Mouse (Mus musculus): ENCODE results near the gene Fubp1.

Gene Fubp1

DNA sequence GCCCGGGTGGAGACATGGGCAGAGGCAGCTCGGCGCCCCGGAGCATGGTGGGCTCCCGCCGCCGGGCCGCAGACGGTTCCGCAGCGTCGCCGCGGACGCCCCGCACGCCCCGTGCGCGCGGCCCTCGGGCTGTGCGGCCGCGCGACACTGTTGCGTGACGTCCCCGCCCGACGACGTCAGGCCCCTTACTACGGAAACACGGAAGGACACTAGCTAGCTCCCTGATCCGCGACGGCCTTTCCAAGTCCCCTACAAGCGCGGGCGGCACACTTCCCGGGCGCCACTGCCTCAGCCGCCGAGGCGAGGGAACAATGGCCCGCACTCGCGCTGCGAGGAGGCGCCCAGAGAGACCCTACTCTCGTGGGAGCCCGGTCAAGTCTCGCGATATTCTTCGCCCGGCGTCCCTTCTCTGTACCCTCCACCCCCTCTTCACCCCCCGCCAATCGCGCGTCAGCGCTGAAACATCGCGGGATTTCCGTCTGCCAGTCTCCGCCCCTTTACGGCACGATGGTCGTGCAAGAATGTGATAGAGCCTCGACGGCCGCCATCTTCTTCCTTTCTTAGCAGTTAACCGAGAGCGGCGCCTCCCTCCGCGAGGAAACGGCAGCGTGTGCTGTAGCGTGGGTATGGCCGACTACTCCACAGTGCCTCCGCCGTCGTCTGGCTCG lies at the start of gene Fubp1, which contains the start of gene Dnajb4:
TSS of gene Fubp1 (plus strand) at position 456 of the 668 bp plus-strand sequence.
TSS of gene Dnajb4 (minus strand) at position 336 of the 668 bp plus-strand sequence.
- DNase-seq (ENCODE audit: low spot score): peak; percentile 100

DNA sequence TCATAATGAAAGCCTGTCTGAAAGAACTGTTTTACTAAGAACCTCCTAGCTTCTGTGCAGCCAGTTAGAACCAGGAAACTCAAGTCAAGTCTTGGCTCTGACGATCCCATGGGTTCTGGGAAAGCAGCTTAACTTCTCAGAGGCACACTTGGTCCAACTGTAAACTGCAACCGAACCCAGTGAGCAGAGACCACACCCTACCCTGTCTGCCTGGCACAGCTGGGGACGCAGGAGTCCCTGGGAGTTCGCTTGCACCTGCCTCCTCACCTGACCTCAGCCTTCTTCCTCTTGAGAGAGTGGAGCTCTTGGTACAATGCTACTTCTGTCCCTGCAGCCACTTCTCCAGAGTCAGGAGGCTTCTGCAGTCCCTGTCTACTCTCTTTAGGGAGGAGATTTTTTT lies 49.6 kb upstream of the Fubp1 start:
- no peak for DNase-seq (ENCODE audit: low spot score)

DNA sequence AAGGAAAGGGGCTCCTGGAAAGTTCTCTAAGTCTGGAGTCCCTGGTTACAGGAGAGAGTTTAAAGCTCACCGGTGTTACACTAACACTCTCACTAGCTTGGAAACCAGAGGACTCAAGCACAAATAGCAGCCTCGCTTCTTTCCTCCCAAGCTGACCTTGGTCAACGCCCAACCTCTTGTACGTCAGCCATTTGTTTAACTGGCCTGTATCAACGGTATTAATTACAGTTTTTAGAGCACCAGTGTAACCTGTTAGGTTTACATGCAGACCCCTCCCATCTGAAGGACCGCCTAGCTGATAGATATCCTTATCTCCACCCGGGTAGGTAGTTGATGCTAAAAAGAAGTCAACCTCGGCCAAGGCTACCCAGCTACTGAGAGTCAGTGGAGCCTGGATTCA lies 46.9 kb upstream of the Fubp1 start:
- DNase-seq (ENCODE audit: low spot score): no peak

DNA sequence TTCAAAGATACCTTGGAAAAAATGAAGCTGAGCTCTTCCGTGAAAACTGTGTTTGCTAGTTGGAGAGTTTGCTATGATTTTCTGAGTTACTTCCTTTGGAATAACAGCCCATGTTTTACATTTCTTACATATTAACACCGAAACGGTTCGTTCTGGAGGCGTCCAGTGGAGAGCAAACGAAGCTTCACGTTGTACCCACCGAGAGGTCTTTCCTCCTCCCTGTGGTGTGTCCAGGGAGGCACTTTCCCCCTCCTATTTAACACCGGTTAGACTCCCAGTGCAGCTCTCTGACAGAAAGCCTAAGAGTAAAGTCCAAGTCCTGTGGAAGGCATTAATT lies 45.2 kb upstream of the Fubp1 start:
- DNase-seq (ENCODE audit: low spot score): no peak

DNA sequence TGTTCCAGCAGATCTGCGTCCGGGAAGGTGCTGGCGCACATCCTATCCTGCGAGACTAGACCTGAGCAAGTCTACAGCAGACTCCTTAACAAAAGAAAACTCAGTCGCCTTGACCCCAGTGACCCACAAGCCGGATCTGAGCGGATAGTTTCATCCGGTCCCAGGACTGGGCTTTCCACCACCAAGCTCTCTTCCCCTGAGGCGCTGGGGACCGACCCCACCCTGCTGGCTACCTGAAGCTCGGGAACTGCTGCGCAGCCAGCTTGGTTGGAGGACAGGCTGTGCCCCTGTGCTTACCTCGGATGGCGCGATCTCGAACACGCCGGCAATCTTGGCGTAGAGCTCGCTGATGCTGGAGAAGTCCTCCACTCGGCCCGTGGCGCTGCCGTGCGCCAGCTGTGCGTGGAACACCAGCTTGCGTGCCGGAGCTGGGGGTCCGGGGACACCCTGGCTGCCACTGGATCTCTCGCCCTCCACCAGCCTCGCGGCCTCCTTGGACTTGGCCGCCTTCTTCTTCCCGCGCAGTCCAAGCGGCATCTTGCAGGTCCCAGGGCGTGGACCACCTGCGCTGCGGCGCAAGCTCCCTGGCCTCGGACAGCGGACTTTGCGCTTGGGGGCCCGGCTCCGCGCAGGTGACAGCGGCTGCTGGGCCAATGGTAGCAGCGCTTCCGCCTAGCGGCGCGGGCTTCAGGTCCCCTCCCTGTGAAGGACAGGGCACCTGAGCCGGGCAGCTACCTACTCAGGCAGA lies 44.7 kb upstream of the Fubp1 start:
- DNase-seq (ENCODE audit: low spot score): no peak

DNA sequence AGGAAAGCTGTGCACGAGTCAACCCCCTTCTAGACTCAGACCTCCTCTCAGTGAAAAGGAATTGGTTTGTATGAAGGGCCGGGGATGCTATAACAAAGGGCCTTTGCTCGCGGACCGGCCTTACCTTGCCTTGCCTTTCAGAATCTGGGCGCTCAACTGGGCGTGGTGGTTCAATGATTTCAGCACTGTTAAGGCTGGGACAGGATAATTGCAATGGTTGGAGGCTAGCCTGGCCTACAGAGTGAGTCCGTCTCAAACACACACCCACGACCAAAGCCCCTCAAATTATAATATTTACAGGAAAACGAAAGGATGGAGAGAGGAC lies 44.2 kb upstream of the Fubp1 start, which contains the start of gene Gipc2:
TSS of gene Gipc2 (minus strand) at position 132 of the 325 bp plus-strand sequence.
- DNase-seq (ENCODE audit: low spot score): no peak

DNA sequence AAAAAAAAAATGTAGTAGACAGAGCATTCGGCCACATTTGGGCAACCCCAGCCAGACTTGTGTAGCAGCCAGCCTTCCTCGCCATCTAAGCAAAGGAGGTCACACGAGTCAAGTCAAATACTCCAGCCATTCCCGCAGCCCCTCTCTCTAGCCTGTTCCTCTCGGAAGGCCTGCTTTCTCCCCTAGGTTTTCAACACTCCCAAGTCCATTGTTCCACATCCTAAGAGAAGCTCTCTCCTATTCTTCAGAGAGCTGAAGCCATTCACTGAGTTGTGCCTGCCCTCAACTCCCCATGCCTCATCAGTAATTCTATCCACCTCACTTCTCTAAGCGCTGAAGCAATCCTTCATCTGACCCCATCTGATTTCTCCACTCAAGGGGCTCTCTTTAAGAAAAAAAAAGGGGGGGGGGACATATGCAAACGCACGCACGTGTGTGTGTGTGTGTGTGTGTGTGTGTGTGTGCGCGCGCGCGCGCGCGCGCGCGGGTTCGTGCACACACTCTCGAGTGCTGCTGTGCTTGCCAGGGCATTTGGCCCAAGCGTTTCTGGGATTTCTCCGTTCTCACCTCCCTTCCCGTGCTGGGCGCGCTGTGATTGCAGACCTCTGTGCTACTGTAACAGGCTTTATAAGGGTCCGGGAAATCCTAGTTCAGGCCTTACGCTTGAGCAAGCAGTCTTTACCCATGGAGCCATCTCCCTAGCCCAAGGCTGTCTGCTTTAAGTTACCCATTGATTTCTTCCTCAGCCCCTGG lies 43.3 kb upstream of the Fubp1 start:
- DNase-seq (ENCODE audit: low spot score): no peak

DNA sequence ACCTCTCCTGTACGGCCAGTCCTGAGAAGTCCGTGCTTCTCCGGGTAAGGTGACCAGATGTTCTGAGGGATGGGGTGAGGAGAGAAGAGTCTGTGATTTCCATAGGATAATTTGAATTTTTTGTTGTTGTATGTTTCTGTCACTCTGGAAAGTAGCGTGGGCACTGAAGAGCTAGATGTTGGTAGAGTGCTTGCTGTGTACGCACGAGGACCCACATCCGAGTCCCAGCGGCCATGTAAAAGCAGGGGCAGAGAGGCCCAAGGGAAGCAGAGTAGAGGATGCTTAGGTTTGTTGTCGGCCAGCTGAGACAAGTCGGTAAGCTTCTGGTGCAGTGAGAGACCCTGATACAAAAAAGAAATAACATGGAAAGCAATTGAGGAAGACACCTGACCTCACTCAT lies 42.2 kb upstream of the Fubp1 start:
- DNase-seq (ENCODE audit: low spot score): no peak

DNA sequence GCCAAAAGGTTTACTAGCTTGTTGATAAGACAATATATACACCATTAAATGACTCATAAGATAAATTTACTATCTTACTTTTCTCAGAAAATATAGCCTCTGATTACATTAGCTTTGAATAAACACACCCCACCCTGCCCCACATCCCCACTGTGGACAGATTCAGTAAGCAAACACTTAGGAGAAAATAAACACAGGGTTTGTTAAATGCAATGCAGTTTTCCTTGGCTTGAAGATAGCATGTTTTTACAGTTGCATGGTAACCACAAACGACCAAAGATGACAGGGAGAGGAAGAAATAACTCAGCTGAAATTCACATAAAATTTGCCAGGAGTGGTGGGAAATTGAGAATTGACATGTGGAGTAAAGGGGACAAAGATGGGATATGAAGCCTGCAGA lies 39.8 kb upstream of the Fubp1 start:
- no peak for DNase-seq (ENCODE audit: low spot score)

DNA sequence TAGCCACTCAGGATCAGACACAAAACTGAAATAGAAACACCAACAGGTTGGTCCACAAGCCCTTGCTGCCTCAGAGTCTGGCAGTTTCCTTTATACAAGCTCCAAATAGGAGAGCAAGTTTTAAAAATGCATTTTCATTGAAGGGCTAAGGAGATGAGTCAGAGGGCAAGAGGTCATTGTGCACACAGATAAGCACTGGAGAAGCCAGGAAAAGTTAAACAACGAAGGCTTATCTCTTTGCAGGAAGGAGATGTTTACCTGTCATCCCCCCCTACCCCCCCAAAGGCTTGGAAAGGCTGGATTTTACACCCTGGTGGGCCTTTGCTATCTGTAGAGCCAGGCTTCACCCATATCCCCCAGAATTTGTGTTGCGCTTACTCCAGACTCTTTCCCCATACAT lies 39.0 kb upstream of the Fubp1 start:
- DNase-seq (ENCODE audit: low spot score): no peak

DNA sequence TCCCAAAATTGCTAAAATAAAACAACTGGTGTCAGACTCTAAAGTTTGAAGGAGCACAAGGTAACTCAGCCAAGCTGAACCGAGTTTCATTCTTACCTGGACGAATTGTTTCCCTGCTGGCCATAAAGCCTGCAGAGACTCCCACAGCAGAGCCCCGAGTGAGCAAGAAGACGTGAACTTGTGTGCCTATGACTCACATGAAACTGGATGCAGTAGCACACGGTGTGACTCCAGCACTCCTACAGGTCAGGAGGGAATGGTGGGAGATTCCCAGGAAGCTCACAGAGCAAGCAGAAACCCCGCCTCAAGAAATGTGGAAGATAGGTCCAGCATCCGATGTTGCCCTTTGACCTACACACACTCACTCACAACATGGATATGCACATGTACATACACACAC lies 38.4 kb upstream of the Fubp1 start:
- DNase-seq (ENCODE audit: low spot score): no peak

DNA sequence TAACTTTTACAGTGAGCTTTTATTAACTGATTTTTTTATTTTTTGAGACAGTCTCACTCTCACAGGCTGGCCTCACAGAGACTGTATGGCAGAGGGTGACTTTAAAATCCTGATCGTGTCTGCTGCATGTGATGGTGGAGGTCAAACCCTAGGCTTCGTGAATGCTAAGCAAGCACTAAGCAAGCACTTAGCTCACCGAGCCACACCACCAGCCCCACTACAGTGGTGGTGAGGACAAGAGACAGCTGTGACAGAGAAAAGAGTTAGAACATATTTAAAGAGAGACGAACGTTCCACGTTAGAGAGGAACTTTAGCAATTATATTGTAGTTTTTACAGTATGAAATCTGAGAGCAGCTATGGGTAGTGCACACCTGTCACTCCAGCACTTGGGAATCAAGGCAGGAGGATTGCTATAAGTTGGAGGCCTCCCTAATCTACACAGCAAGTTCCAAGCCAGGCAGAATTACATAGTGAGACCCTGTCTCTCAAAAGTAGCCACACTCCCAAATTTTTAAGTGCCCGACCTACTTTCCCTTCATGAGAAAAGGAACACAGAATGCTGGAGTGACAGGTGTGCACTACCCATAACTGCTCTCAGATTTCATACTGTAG lies 37.8 kb upstream of the Fubp1 start:
- no peak for DNase-seq (ENCODE audit: low spot score)

DNA sequence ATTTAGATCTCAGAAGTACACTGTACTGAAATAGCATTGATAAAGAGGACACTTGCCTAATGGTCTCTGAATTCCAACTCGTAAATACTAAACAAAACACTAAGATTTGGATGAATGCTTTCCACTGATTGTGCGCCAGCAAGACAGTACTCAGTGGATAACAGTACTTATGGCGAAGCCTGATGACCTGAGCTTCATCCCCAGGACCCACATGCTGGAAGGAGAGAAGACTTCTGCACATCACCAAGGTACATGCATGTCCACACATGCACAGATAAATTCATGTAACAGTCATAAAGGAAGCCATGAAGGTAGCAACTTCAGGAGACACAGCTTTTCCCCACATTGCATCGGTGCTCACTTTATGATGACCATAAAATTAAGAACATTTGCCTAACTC lies 31.4 kb upstream of the Fubp1 start:
- no peak for DNase-seq (ENCODE audit: low spot score)

DNA sequence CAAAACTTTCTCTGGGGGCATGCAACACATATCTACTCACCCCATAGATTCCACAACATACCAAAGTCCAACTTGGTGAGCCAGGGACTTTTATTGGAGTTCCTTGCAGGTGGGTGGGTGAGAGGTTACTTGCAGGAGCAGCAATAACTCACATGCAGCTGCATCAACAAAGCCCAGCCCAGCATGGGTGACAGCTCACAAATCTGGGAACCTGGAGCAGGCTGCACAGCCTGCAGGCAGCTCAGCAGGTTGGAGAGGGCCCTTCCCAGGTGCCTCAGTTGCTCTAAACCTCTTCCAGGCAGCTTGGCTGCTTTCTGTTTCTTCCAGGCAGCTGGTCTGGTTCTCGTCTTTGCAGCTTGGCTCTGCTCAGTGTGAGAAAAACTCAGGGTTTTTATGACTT lies 30.9 kb upstream of the Fubp1 start:
- no peak for DNase-seq (ENCODE audit: low spot score)

DNA sequence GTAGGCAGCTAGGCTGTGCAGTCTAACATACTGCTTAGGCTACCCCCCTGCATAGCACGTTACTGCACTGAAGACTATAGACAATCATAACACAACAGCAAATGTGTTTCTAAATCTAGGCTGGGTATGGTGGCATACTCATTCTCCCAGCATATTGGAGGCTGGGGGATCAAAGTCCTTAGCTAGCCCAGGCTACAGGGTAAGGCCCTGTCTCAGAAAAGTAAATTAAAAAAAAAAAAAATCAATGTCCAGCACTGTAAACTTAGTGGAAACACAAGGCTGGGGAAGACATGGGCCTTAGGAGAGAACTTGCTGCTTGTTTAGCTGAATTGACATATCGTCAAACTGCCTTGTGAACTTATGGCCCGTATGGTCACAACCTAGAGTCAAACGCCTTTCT lies 29.6 kb upstream of the Fubp1 start:
- DNase-seq (ENCODE audit: low spot score): no peak

DNA sequence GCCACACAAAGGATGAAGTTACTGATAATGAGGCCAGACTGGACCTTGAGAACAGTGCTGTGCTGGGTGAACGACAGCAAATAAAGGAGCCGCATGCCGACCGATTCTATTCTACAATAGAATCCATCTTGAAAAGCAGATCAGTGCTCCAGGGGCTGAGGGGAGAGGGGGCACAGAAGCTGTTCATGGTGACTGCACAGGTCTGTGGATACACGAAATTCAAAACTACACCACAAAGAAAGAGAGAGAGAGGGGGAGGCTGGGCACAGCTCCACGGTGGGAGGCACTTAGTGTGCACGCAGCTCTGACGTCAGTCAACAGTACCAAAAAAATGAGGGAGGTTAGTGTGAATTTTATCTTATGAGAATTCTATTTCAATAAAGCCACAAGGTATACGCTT lies 26.7 kb upstream of the Fubp1 start:
- DNase-seq (ENCODE audit: low spot score): no peak

DNA sequence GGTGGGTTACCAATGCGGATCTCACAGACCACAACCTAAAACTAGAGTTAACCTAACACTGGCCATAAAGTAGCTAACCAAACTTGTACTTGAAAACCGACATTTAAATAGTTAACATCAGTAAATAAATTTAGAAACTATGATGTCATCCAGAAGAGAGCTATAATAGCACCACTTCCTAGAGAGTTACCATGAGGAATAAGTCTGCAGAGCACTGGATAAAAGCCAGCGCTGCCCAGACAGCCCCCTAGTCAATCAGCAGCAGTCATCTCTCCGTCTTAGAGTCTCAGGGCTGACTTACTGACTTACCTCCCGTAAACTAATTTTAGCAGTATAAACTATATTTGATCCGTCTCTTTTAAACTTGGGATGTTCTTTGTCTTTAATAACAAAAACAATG lies 24.1 kb upstream of the Fubp1 start:
- DNase-seq (ENCODE audit: low spot score): no peak

DNA sequence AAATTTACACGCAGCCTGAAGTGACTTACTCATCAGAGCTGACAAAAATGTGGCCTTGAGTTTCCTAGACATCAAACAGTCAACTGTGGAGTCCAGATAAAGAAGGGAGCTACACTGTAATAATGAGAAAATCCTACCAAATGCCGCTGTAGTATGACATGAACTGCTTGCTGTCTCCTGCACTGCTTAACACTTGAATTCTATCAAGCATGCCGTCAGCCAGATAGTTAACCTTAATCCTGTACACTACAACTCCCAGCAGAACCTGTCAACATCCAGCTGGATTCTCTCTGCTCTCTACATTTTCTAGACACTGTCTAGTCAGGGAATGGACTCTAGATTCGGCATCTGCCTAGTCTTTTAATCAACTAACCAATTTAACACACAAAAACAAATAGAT lies 20.9 kb upstream of the Fubp1 start:
- no peak for DNase-seq (ENCODE audit: low spot score)

DNA sequence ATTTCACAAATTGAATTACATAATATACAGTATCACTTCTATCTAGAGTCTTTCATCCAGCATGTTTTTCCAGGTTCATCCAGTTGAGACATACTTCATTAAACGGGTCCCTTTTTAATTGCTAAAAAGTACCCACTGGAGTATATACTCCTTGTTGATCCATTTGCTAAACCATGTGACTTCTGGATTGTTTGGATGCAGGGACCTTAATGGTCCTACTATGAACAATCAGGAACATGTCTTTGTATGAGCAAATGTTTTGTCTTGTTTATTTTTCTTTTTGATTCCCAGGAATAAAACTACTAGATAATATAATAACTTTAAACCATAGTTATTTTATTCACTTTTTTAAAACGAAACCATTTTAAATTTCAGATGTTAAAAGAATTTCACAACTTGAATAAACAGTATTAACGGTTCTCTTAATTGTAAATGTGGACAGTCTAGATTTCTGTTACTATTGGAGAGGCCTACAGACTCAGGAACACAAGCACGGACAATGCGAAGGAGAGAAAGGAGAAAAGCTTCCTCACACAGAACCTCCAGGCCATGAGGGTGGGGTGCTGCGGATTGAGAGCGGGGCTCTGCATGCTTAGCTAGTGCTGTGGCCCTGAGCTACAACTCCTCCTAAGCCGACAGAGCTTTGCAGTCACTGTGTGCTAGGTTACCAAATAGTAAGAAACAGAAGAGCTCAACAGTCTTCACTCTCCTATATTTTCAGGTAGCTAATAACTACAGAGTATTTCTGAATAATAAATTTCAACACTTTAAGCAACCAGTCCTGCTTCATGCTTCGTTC lies 19.3 kb upstream of the Fubp1 start:
- no peak for DNase-seq (ENCODE audit: low spot score)

DNA sequence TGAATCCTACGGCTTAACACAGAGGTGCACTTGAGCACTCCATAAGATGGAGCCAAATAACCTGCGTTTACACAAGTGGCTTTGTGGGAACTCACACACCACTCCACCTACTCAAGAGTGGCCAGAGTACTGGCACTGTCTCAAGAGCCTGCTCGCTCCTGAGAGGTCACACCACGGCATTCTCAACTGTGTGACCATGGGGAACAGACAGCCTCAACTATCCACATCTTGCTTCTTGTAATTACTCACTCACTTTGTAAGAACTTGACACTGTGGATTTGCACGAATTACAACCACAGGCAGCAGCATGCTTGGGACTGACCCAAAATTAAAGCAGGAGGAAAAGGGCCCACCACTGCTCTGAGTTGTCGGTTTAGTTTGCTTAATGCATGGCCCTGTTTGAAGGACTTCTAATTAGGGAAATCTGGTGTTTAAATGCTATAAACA lies 18.4 kb upstream of the Fubp1 start:
- no peak for DNase-seq (ENCODE audit: low spot score)

DNA sequence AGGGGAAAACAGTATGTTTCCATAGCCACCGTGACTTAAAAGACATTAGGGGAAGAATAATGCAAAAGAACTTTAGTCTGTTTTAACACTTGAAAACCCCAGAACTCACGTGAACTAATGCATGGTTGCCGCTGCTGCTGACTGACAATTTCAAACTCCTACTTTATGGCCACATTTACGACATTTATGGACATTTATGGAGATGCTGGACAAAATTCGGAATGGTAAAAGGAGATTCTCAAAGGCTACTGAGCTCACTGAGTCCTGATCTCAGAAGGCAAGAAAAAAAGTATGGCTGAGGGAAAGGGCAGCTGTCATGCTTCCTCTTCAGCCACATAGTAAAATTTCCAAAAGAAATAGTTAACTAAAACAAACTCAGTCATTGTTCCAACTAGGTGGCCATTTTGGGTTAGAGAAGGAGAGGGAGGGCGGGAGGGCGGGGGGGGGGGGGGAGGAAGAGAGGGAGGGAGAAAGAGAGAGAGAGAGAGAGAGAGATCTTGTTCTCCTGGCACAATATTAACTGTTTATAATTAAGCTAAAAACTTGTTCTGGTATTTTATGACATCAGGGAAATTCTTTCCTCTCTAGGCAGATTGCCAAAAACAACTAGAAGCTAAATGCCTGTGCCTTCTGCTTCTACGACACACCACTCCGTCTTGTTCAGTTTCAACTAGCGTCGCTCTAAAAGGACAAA lies 17.8 kb upstream of the Fubp1 start:
- no peak for DNase-seq (ENCODE audit: low spot score)

Measured in ovary, postnatal 10 days (tissue).